Mouse (Mus musculus) ES-Bruce4 (cell line): Measurements from ENCODE around the gene Pik3ip1. TPM values are rescaled to one million over a fixed set of nuclear protein-coding genes. Genes with fewer than 3 reads are reported as not detected.
A peak's percentile ranks its signal among the peaks of the same experiment; 100 is the strongest.

Experiments
- H3K27ac ChIP-seq: 2 replicates; pipeline ENCODE4 v1.5.1; 2012; ENCODE audit warnings: low read length, inconsistent platforms; ENCODE audit not compliant: insufficient read depth
- H3K27me3 ChIP-seq: 2 replicates; pipeline ENCODE4 v1.6.1; 2012; ENCODE audit warnings: mild to moderate bottlenecking, low read length, inconsistent platforms; ENCODE audit not compliant: control insufficient read depth, poor library complexity, insufficient read depth, severe bottlenecking
- H3K36me3 ChIP-seq: 2 replicates; pipeline ENCODE4 v1.6.1; 2012; ENCODE audit warnings: inconsistent platforms, mild to moderate bottlenecking, low read length, moderate library complexity; ENCODE audit not compliant: control insufficient read depth, poor library complexity, insufficient read depth, severe bottlenecking
- H3K4me1 ChIP-seq: one replicate; pipeline ENCODE4 v1.8.1; 2011; ENCODE audit warnings: low read length; ENCODE audit not compliant: control insufficient read depth, insufficient read depth
- H3K4me3 ChIP-seq: 2 replicates; pipeline ENCODE4 v1.5.1; 2011; ENCODE audit warnings: low read depth, mild to moderate bottlenecking, low read length
- H3K9ac ChIP-seq: 2 replicates; pipeline ENCODE4 v1.6.1; 2012; ENCODE audit warnings: low read depth, mild to moderate bottlenecking, inconsistent platforms; ENCODE audit not compliant: poor library complexity, severe bottlenecking
- H3K9me3 ChIP-seq: replicated peaks from 2 replicates; pipeline ENCODE4 v1.6.1; 2012; ENCODE audit warnings: mild to moderate bottlenecking, low read length, inconsistent platforms; ENCODE audit not compliant: control insufficient read depth, poor library complexity, insufficient read depth, severe bottlenecking
- CTCF ChIP-seq: IDR thresholded peaks from one replicate; pipeline ENCODE4 v1.8.1; 2011; ENCODE audit warnings: low read depth, low read length
- EP300 ChIP-seq: IDR thresholded peaks from 2 replicates; pipeline ENCODE4 v1.6.1; 2011; ENCODE audit warnings: low read depth, low read length; ENCODE audit not compliant: insufficient read depth
- POLR2A ChIP-seq: IDR thresholded peaks from one replicate; pipeline ENCODE4 v1.8.1; 2011; ENCODE audit warnings: low read length; ENCODE audit not compliant: insufficient read depth
- polyA plus RNA-seq: library from polyadenylated mRNA; stranded (reverse); fragments of >200 nt; gene quantifications from 2 replicates; pipeline ENCODE4 v1.2.4, GENCODE M21; 2011; ENCODE audit warnings: low read depth; ENCODE audit not compliant: missing spikeins, insufficient read depth, insufficient read length

Pik3ip1 gene
- polyA plus RNA-seq, 1 experiment = 17.0 TPM

DNA sequence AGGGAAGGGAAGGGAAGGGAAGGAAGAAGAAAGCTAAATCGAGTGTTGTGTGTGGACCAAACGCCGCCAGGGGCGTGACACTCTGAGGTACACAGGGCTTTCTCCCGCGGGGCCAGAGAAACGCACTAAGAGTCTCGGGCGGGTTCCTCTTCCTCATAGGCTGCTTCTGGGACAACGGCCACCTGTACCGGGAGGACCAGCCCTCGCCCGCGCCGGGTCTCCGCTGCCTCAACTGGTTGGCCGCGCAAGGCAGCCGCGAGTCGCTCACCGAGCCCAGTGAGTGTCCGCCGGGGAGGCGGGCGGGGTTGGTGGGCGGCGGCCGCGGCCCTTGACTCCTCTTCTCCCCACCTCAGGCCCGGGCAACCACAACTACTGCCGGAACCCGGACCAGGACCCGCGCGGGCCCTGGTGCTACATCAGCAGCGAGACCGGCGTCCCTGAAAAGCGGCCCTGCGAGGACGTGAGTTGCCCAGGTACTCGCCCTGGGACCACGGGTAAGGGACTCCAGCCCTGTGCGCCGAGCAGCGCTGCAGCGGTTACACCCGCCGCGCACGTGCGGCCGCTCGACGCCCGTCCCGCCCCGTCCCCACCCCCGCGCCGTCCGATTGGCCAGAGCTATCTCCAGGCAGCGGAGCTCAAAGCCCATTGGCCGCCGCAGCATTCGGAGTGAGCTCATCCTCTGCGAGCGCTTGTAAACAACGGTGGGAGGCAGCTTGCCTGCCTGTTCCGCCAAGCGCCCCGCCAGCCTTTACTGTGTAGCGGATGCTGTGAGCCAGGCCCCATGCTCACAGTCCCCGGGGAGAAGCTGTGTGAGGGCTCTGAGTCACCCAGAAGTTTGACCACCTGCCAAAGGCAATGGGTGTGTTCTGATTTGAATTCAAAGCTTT, 1.8 kb downstream of the Pik3ip1 start:
- Histone ChIP-seq H3K9me3 (no peaks in the 10 kb centered on the region), H3K36me3 (no peaks in the 10 kb centered on the region), H3K27ac (peak overlapping the region; percentile 51), H3K9ac (peak overlapping the region; percentile 84), H3K4me3 (peak overlapping the region; percentile 61), H3K27me3 (no peaks in the 10 kb centered on the region), H3K4me1 (peaks cover 10% of the 10 kb centered on the region)
- TF ChIP-seq POLR2A = peak; percentile 82
- TF ChIP-seq EP300 = no peak

DNA sequence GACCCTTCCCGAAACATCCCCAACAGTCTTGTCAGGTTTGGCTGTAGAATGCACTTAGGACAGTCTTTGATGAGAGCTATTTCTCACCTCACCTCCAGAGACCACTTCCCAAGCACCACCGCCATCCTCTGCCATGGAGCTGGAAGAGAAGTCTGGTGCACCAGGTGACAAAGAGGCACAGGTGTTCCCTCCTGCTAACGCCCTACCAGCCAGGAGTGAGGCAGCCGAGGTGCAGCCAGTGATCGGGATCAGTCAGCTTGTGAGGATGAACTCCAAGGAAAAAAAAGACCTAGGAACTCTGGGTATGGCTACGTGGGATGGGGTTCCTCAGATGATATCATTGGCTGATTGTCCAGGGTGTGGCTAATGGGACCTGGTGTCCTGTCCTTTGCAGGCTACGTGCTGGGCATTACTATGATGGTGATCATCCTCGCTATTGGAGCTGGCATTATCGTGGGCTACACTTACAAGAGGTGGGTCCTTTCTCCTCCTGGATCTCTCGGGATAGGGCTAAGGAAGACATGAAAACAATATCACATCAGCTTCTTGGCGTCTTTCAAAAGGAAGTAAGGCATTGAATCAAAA, 3.0 kb downstream of the Pik3ip1 start:
- TF ChIP-seq POLR2A (no peak), CTCF (no peak)
- peak overlapping the region; percentile 51; the same call in 1 of the 2 replicates for H3K27ac ChIP-seq
- no peaks in the 10 kb centered on the region for H3K9me3 ChIP-seq
- H3K36me3 ChIP-seq = no peaks in the 10 kb centered on the region
- H3K4me1 ChIP-seq = peaks cover 10% of the 10 kb centered on the region
- no peak overlapping the region for H3K4me3 ChIP-seq
- no peaks in the 10 kb centered on the region for H3K27me3 ChIP-seq
- 0 out of 2 replicates have a peak overlapping the region, but pooled peaks have one; percentile 14 for H3K9ac ChIP-seq

DNA sequence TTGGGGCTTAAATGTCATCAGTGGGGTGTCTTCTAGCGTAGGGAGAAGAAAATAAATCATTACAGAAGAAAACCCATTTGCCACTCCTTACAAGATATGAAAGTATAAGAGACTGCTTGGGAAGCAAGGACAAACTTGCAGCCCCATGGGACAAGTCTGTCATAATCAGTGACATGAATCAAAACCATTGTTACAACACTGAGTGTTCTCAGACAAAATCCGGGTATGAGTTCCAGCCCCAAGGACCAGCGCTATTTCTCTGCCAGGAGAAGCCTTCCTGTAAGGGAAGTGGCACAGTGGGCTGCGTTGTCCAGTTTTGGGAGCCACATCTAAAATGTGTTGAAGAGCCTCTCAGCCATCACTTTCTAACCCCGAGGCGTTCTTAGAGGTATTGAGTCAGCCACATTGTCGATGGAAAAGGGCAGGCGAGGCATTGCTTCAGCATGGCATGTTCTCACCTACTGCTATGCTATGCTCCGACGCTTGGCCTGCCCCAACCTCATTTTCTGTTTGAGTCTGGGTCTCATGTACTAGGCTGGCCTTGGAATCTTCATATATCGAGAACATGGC, 4.0 kb downstream of the Pik3ip1 start:
- no peaks in the 10 kb centered on the region for H3K9me3 ChIP-seq
- H3K27ac ChIP-seq = peak overlapping the region; percentile 28; the same call in 1 of the 2 replicates
- no peak overlapping the region for H3K9ac ChIP-seq
- no peak overlapping the region for H3K4me3 ChIP-seq
- H3K4me1 ChIP-seq = peaks cover 10% of the 10 kb centered on the region
- no peaks in the 10 kb centered on the region for H3K27me3 ChIP-seq
- no peak for TF ChIP-seq EP300
- H3K36me3 ChIP-seq = no peaks in the 10 kb centered on the region

DNA sequence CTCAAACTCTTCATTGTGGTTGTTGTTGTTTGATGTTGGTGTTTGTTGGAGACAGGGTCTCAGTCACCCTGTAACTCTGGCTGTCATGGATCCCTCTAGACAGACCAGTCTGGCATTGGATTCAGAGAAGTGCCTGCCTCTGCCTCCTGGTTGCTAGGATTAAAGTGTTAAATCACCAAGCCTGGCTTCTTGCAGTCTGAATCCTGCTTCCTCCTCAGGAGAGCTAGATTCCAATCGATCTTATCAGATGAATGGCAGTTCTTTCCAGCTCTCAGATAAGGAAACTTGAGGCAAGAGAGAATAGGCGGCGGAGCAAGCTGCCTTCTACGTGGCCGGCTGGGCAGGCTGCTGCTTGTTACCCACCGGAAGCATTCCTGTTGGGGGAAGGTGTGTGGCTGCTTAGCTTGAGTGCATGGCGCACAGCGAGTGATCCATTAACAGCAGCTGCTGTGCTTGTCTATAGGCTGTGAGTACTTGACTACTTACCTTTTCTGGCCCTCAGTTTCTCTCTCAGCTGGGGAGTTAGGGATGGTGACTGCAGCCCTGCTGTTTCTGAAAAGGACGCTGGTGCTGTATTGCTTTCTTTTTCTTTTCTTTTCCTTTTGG, 4.6 kb downstream of the Pik3ip1 start:
- TF ChIP-seq POLR2A = no peak
- no peak overlapping the region for H3K4me3 ChIP-seq
- H3K27ac ChIP-seq = peak overlapping the region; percentile 54; the same call in 1 of the 2 replicates
- no peaks in the 10 kb centered on the region for H3K27me3 ChIP-seq
- H3K9me3 ChIP-seq = no peaks in the 10 kb centered on the region
- no peaks in the 10 kb centered on the region for H3K36me3 ChIP-seq
- 0 out of 2 replicates have a peak overlapping the region, but pooled peaks have one; percentile 4 for H3K9ac ChIP-seq
- H3K4me1 ChIP-seq = peaks cover 8% of the 10 kb centered on the region

DNA sequence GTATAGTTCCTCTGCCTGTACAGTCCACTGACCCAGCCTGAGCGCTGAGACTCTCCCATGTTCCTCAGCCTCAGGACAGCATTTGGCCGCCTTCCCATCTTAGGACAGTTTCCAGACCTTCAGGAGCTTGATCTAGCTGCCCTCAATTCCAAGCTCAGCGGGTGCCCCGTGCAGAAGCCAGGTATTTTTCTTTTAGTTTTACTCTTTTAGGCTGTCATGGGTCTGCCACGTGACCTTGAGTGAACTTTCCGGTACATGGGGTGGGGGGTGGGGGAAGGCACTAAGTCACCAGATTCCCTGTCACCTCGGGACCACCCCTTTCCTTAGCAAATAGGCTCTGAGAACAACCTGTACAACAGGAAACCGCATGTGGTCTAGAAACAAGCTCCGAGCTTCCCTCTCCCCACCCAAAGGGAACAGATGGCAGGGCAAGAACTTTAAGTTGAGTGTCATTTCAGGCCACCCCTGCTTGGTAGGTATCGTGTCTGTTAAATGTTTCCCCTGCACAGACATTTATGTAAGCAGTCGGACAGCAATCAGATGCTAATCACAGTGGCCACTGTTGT, 5.5 kb downstream of the Pik3ip1 start:
- H3K4me1 ChIP-seq = peaks cover 8% of the 10 kb centered on the region
- 0 out of 2 replicates have a peak overlapping the region, but pooled peaks have one; percentile 4 for H3K9ac ChIP-seq
- H3K27me3 ChIP-seq = no peaks in the 10 kb centered on the region
- no peaks in the 10 kb centered on the region for H3K36me3 ChIP-seq
- peak overlapping the region; percentile 33 for H3K4me3 ChIP-seq
- H3K27ac ChIP-seq = peak overlapping the region; percentile 54
- TF ChIP-seq EP300 = peak; percentile 71
- TF ChIP-seq CTCF = no peak
- H3K9me3 ChIP-seq = no peaks in the 10 kb centered on the region
